Mouse (Mus musculus) right cerebral cortex, adult 18-20 months (tissue): ENCODE measurements around the gene Unc119.

Experiments used
- DNase-seq: peaks from one replicate; pipeline ENCODE4 v3.0.0; 2022; ENCODE audit warnings: mixed read lengths

The Unc119 gene

GRCm38 (mm10) chr11:78372610-78373009, 29.3 kb downstream of the Unc119 start:
- no peak for DNase-seq

DNA sequence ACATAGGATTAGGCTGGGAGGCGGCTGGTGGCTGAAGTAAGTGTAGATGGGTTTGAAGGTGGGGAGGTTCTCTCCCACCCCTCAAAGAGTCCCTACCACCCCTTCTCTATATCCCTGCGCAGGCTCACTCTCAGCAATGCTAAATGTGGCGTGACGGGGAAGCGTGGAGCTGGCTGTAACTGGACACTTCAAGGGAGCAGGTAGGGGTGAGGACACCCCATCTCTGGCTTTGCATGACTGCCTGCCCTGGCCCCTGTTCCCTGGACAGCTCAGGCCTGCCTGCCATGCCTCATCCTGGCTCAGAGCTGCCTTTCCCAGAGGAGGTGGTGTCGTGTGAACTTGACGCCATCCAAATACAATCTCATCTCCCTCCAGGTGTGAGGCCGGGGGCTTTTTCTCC, 30.9 kb downstream of the Unc119 start:
- DNase-seq, result no peak

- no peak for DNase-seq
Measured at GRCm38 (mm10) chr11:78377549-78378159, 34.4 kb downstream of the Unc119 start.

DNA sequence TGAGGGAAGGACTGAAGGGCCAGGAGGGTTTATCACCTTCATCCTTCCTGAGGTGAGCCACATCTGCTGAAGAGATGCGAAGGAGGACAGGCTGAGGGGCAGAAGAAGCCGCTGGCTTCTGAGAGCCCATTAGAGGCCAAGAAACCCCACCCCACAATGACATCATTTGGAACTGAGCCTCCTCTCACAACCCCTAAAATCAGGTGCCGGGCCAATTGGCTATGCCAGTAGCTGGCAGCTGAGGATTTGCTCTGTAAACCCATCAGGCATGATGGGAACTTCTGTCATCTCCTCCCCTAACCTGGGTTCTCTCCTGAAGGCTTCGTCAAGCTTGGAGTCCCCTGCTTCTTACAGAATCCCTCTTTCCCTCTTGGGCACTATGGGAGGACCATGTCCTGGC, 37.1 kb downstream of the Unc119 start:
- no peak for DNase-seq

GRCm38 (mm10) chr11:78380996-78381395, 37.7 kb downstream of the Unc119 start:
- DNase-seq, result no peak

GRCm38 (mm10) chr11:78382286-78382685, 39.0 kb downstream of the Unc119 start:
- DNase-seq, result no peak

- no peak for DNase-seq
Measured at GRCm38 (mm10) chr11:78382701-78383100, 39.4 kb downstream of the Unc119 start.

DNA sequence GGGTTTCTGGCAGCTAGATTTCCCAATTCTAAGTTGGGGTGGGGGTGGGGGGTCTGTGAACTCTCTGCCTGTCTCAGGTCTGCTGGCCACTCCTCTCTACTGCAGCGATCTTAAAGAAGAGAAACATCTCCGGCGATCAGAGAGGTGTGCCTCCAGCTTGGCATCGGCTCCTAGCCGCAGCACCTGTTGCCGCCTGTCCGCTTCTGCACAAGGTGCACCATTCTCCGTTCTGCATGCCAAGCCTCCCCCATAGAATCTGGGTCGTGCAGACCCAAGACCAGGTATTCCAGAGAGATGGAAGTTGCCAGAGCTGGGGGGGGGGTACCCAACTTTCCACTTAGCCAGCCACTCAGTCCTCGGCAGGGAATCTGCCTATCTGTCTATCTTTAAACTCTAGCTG, 42.5 kb downstream of the Unc119 start:
- DNase-seq, result no peak

DNA sequence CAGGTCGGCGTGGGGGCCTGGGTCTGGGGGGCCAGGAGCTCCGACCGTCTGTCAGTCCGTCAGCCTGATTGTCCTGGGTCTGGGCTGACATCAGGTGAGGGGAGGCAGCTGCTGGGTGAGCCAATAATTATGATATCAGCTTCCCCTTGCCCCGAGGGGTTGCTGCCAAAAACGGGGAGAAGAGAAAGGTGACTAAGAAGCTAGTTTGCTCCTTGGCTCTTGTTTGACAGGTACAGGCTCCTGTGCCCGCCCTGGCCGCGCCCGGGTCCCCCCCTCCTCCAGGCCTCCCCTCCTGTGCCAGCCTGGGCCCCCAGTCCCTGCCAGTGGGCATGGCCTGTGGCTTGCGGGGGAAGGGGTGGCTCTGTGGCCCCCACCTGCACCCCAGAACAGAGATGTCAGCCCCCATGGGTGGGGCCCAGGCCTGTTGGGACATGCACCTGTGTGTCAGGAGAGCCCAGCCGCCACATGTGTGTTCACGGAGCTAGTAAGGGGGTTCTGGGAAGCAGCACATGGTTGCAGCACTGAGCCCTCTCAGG, 43.3 kb downstream of the Unc119 start, which contains the start of gene Foxn1:
TSS of gene Foxn1 (minus strand) at position 51 of the 536 bp plus-strand sequence.
- DNase-seq, result no peak

- DNase-seq, result no peak
Measured at GRCm38 (mm10) chr11:78392728-78393127, 49.4 kb downstream of the Unc119 start.

DNA sequence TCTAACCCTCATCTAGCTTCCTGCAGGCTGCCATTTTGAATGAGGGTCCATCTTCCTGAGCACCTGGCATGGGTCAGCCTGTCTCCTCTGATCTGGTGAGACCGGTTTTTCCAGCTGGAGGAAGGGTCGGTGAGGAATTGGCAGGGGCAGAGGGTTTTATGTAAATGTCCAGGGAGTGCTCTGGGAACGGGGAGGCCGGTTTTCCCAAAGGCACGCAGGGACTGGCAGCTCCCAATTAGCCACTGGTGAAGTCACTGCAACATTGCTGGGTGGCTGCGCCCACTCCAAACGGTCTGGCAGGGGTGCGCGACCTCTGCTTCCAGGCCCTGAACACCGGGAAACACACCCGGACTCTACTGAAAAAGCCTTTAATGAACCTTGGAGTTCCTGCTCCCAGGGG, 53.7 kb downstream of the Unc119 start:
- DNase-seq, result no peak

- DNase-seq, result peak; percentile 28
Measured at GRCm38 (mm10) chr11:78397397-78397796, 54.1 kb downstream of the Unc119 start.

DNA sequence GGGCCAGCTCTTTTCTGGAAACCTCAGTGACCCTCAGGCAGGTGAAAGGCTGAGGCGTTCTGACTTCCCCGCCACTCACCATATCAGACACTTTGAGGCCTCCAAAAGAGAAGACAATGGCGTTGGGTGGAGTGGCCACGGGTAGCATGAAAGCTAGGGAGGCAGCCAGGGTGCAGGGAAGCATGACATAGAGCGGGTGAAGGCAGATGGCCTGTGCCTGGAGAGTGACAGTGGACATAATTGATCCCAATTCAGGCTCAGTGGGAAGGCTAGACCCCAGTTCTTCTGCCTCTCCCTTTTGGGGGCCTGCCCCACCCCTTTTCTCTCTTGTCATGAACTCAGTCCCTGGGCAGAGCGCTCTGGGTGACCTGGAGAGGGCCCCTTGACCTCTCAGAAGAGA, 54.9 kb downstream of the Unc119 start:
- no peak for DNase-seq
